Mouse (Mus musculus): Measurements from ENCODE around the gene Taf1c.

DNA sequence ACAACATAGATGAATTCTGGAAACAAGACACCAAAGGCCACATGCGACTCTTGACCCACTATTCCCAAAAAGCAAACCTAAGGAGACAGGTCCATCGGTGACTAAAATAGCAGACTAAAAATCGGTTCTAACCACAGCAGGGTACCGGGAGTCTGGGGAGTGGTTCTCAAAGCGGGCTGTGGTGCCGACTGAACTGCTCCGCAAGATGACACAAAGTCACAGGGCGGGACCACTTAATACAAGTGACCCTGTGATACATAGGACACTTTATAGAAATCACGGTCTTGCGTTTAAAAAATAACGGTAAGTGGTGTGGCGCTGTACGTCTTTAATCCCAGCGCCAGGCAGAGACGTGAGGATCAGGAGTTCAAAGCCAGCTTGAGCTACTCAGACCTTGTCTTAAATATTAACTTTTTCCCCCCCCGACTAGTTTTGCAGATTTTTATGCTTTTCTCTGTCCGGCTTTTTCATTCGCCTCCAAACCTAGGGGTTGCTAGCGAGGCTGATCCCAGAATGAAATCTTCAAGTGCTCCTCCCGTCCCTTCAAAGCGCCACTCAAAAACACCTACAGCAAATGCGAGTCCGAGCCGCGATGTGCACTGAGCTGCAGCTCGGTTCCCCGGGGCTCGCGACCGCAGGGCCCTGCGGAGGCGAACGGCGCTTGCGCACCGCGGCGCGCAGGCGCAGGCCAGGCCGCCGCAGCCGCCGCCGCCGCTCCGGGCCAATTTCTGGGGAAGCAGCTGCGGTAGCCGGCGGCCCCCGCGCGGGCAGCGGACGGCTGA is 47.0 kb downstream of the Taf1c start:
- no peak for TF ChIP-seq CTCF (IDR thresholded peaks at IDR 0.05; ENCODE audit: borderline replicate concordance, extremely low read depth, insufficient read depth, insufficient read length)
- no peak for TF ChIP-seq POLR2A (IDR thresholded peaks at IDR 0.05; ENCODE audit: borderline replicate concordance, extremely low read depth, insufficient read depth, insufficient read length, poor library complexity, severe bottlenecking)
